Mouse (Mus musculus) liver, postnatal 0 days (tissue): Measurements from ENCODE around the gene Zfp619. TPM values are rescaled to one million over a fixed set of nuclear protein-coding genes. Genes with fewer than 3 reads are reported as not detected.
"Not testable (repeated sequence)": the region's sequence is repeated elsewhere in the genome, so short reads cannot be mapped to it uniquely, and the experiment has no call there.

Source experiments
- ATAC-seq: fragments of 200-750 bp; cut with Nextera tagmentation; 2 replicates; pipeline ENCODE4 v1.8.0; 2017; ENCODE audit warnings: mild to moderate bottlenecking, moderate library complexity
- DNase-seq: peaks from one replicate; pipeline ENCODE4 v3.0.0-alpha.2; 2016
- H3K27ac ChIP-seq: fragments of 300-500 bp; sonication (generic); 2 replicates; pipeline ENCODE4 v1.5.1; 2014; ENCODE audit warnings: antibody characterized with exemption, moderate library complexity, mild to moderate bottlenecking, low read depth
- H3K27me3 ChIP-seq: fragments of 300-500 bp; sonication (generic); 2 replicates; pipeline ENCODE4 v1.6.1; 2014; ENCODE audit warnings: low read length, control low read depth, mixed read lengths; ENCODE audit not compliant: insufficient read depth
- H3K36me3 ChIP-seq: fragments of 300-500 bp; sonication (generic); replicated peaks from 2 replicates; pipeline ENCODE4 v1.6.1; 2014; ENCODE audit warnings: mild to moderate bottlenecking, control low read depth, low read length, moderate library complexity, mixed read lengths; ENCODE audit not compliant: insufficient read depth
- H3K4me1 ChIP-seq: fragments of 300-500 bp; sonication (generic); 2 replicates; pipeline ENCODE4 v1.6.1; 2014; ENCODE audit warnings: antibody characterized with exemption, mild to moderate bottlenecking, control low read depth; ENCODE audit not compliant: insufficient read depth
- H3K4me2 ChIP-seq: fragments of 300-500 bp; sonication (generic); 2 replicates; pipeline ENCODE4 v1.6.1; 2014; ENCODE audit warnings: low read depth, mild to moderate bottlenecking, low read length, moderate library complexity, mixed read lengths
- H3K4me3 ChIP-seq: fragments of 300-500 bp; sonication (generic); 2 replicates; pipeline ENCODE4 v1.5.1; 2014; ENCODE audit warnings: low read depth, low read length
- H3K9ac ChIP-seq: fragments of 300-500 bp; sonication (generic); replicated peaks from 2 replicates; pipeline ENCODE4 v1.6.1; 2014; ENCODE audit warnings: mild to moderate bottlenecking, moderate library complexity
- H3K9me3 ChIP-seq: fragments of 300-500 bp; sonication (generic); 2 replicates; pipeline ENCODE4 v1.6.1; 2016; ENCODE audit warnings: mild to moderate bottlenecking, control low read depth, low read length, mixed read lengths
- CTCF ChIP-seq: sonication (generic); IDR thresholded peaks from 2 replicates; pipeline ENCODE4 v1.5.1; 2016; ENCODE audit warnings: antibody characterized with exemption, low read depth
- EP300 ChIP-seq: IDR thresholded peaks from 2 replicates; pipeline ENCODE4 v1.6.1; 2016; ENCODE audit warnings: antibody characterized with exemption, low read depth, mild to moderate bottlenecking
- WGBS: fragments of 180-500 bp; shearing (Covaris S2); extraction: QIAGEN DNeasy Blood & Tissue Kit; methylation state at CpG from one replicate; pipeline ENCODE4 v1.1.7; 2014; ENCODE audit not compliant: insufficient replicate concordance; 5-methylcytosine and 5-hydroxymethylcytosine counted together
- polyA plus RNA-seq: library from polyadenylated mRNA; unstranded; fragments of >200 nt; fragmentation: Nextera tagmentation; extraction: Ambion mirVana; gene quantifications from 2 replicates; pipeline ENCODE4 v1.2.1, GENCODE M21; 2015

The Zfp619 gene
- polyA plus RNA-seq, 1 experiment from 2014 or later: 0.16 TPM

- DNase-seq (peak; percentile 62), ATAC-seq (no peak)
- Histone ChIP-seq H3K9ac (no peak overlapping the region), H3K4me1 (peaks cover 5% of the 10 kb centered on the region), H3K9me3 (no peaks in the 10 kb centered on the region), H3K36me3 (no peaks in the 10 kb centered on the region), H3K4me3 (no peak overlapping the region), H3K4me2 (no peak overlapping the region), H3K27ac (peak overlapping the region; percentile 46), H3K27me3 (no peaks in the 10 kb centered on the region)
- TF ChIP-seq EP300 (no peak), CTCF (no peak)
- 83% methylated on average over 2 of the region's 2 CpGs for WGBS
These were observed 31.8 kb downstream of the Zfp619 start for GRCm38 (mm10) chr7:39549336-39549735.

GRCm38 (mm10) chr7:39551976-39552891 is 34.7 kb downstream of the Zfp619 start:
- Histone ChIP-seq H3K4me2 (peak overlapping the region; percentile 84), H3K27me3 (no peaks in the 10 kb centered on the region), H3K4me1 (peaks cover 5% of the 10 kb centered on the region), H3K9ac (peak overlapping the region; percentile 72), H3K9me3 (no peaks in the 10 kb centered on the region), H3K27ac (peak overlapping the region; percentile 90), H3K4me3 (peak overlapping the region; percentile 69), H3K36me3 (peaks cover 6% of the 10 kb centered on the region)
- TF ChIP-seq EP300 (no peak), CTCF (peak; percentile 53)
- ATAC-seq: peak; percentile 100
- DNase-seq: peak; percentile 94
- WGBS: 4% methylated on average over 52 of the region's 52 CpGs

- peak overlapping the region; percentile 72 for H3K9ac ChIP-seq
- ATAC-seq (no peak), DNase-seq (no peak)
- no peaks in the 10 kb centered on the region for H3K9me3 ChIP-seq
- peak overlapping the region; percentile 90 for H3K27ac ChIP-seq
- no peaks in the 10 kb centered on the region for H3K27me3 ChIP-seq
- 7% methylated on average over 5 of the region's 5 CpGs for WGBS
- H3K4me1 ChIP-seq: peaks cover 5% of the 10 kb centered on the region
- peak overlapping the region; percentile 84 for H3K4me2 ChIP-seq
- TF ChIP-seq EP300: no peak
- TF ChIP-seq CTCF: no peak
- peaks cover 6% of the 10 kb centered on the region for H3K36me3 ChIP-seq
- peak overlapping the region; percentile 69 for H3K4me3 ChIP-seq
These were observed 35.4 kb downstream of the Zfp619 start for GRCm38 (mm10) chr7:39552993-39553392.

GRCm38 (mm10) chr7:39553871-39554270 is 36.3 kb downstream of the Zfp619 start:
- peaks cover 6% of the 10 kb centered on the region for H3K36me3 ChIP-seq
- H3K4me3 ChIP-seq: no peak overlapping the region
- TF ChIP-seq EP300: no peak
- TF ChIP-seq CTCF: no peak
- ATAC-seq: no peak
- 54% methylated on average over 4 of the region's 4 CpGs for WGBS
- H3K9ac ChIP-seq: no peak overlapping the region
- H3K27me3 ChIP-seq: no peaks in the 10 kb centered on the region
- peak overlapping the region; percentile 84 for H3K4me2 ChIP-seq
- DNase-seq: no peak
- no peak overlapping the region for H3K27ac ChIP-seq
- H3K9me3 ChIP-seq: no peaks in the 10 kb centered on the region
- H3K4me1 ChIP-seq: peaks cover 5% of the 10 kb centered on the region

GRCm38 (mm10) chr7:39580066-39580465 is 62.5 kb downstream of the Zfp619 start:
- H3K27ac ChIP-seq: no peak overlapping the region
- no peaks in the 10 kb centered on the region for H3K9me3 ChIP-seq
- H3K4me2 ChIP-seq: no peak overlapping the region
- no peak for DNase-seq
- no peaks in the 10 kb centered on the region for H3K4me1 ChIP-seq
- H3K4me3 ChIP-seq: no peak overlapping the region
- H3K36me3 ChIP-seq: no peaks in the 10 kb centered on the region
- no peak overlapping the region for H3K9ac ChIP-seq
- ATAC-seq: no peak
- TF ChIP-seq CTCF: no peak
- no peak for TF ChIP-seq EP300
- WGBS: 72% methylated on average over 2 of the region's 2 CpGs
- H3K27me3 ChIP-seq: no peaks in the 10 kb centered on the region

GRCm38 (mm10) chr7:39580601-39581000 is 63.0 kb downstream of the Zfp619 start:
- DNase-seq (no peak), ATAC-seq (no peak)
- H3K36me3 ChIP-seq: no peaks in the 10 kb centered on the region
- WGBS: 91% methylated on average over 2 of the region's 2 CpGs
- H3K9ac ChIP-seq: no peak overlapping the region
- no peaks in the 10 kb centered on the region for H3K27me3 ChIP-seq
- no peak overlapping the region for H3K4me3 ChIP-seq
- TF ChIP-seq CTCF: no peak
- no peak for TF ChIP-seq EP300
- H3K4me1 ChIP-seq: no peaks in the 10 kb centered on the region
- H3K4me2 ChIP-seq: no peak overlapping the region
- H3K27ac ChIP-seq: no peak overlapping the region
- no peaks in the 10 kb centered on the region for H3K9me3 ChIP-seq

GRCm38 (mm10) chr7:39586834-39587233 is 69.3 kb downstream of the Zfp619 start:
- not testable (repeated sequence) for H3K4me3 ChIP-seq, ATAC-seq
- WGBS: 68% methylated on average over 6 of the region's 6 CpGs

More at GRCm38 (mm10) chr7:39586834-39587233, 69.3 kb downstream of the Zfp619 start:
- not testable (repeated sequence) for H3K4me1 ChIP-seq, H3K9ac ChIP-seq, H3K36me3 ChIP-seq, H3K4me2 ChIP-seq, DNase-seq, H3K27ac ChIP-seq, H3K27me3 ChIP-seq, H3K9me3 ChIP-seq
